Mouse (Mus musculus): ENCODE results near the gene Bdkrb1. TPM values are rescaled to one million over a fixed set of nuclear protein-coding genes. Genes with fewer than 3 reads are reported as not detected.

The Bdkrb1 gene
- polyA plus RNA-seq, 1 experiment from 2014 or later, result not detected

Other genes starting within 250 kb of the Bdkrb1 start
- 1.1 and 1.2 TPM in 2 replicates for gene D430019H16Rik, start 149.2 kb upstream of the Bdkrb1 start, polyA plus RNA-seq (2015; fragmentation: Nextera tagmentation; extraction: Ambion mirVana)
- gene Bdkrb2, start 39.9 kb upstream of the Bdkrb1 start, polyA plus RNA-seq (2015; fragmentation: Nextera tagmentation; extraction: Ambion mirVana), result 1.3 and 1.6 TPM in 2 replicates
- 27.1 and 29.1 TPM in 2 replicates for gene Gskip, start 81.7 kb downstream of the Bdkrb1 start, polyA plus RNA-seq (2015; fragmentation: Nextera tagmentation; extraction: Ambion mirVana)
- gene Atg2b, start 82.1 kb downstream of the Bdkrb1 start, polyA plus RNA-seq (2015; fragmentation: Nextera tagmentation; extraction: Ambion mirVana), result 10.6 and 11.1 TPM in 2 replicates
- 2.8 and 3.1 TPM in 2 replicates for gene Ak7, start 102.9 kb downstream of the Bdkrb1 start, polyA plus RNA-seq (2015; fragmentation: Nextera tagmentation; extraction: Ambion mirVana)
- 176 and 188 TPM in 2 replicates for gene Papola, start 181.6 kb downstream of the Bdkrb1 start, polyA plus RNA-seq (2015; fragmentation: Nextera tagmentation; extraction: Ambion mirVana)